Mouse (Mus musculus) lung, postnatal 0 days (tissue): Measurements from ENCODE around the gene Gm8773. TPM values are rescaled to one million over a fixed set of nuclear protein-coding genes. Genes with fewer than 3 reads are reported as not detected.

Experiments used
- ATAC-seq: fragments of 200-750 bp; cut with Nextera tagmentation; 2 replicates; pipeline ENCODE4 v1.8.0; 2017; ENCODE audit warnings: moderate library complexity
- DNase-seq: peaks from one replicate; pipeline ENCODE4 v3.0.0-alpha.2; 2016; ENCODE audit warnings: low spot score
- H3K27ac ChIP-seq: fragments of 300-500 bp; sonication (generic); 2 replicates; pipeline ENCODE4 v1.5.1; 2014; ENCODE audit warnings: antibody characterized with exemption, mild to moderate bottlenecking, low read length, mixed read lengths
- H3K27me3 ChIP-seq: fragments of 300-500 bp; sonication (generic); replicated peaks from 2 replicates; pipeline ENCODE4 v1.6.1; 2014; ENCODE audit warnings: low read length, mixed read lengths; ENCODE audit not compliant: insufficient read depth
- H3K36me3 ChIP-seq: fragments of 300-500 bp; sonication (generic); 2 replicates; pipeline ENCODE4 v1.6.1; 2014; ENCODE audit warnings: low read length, mixed read lengths; ENCODE audit not compliant: insufficient read depth
- H3K4me1 ChIP-seq: fragments of 300-500 bp; sonication (generic); 2 replicates; pipeline ENCODE4 v1.6.1; 2014; ENCODE audit warnings: antibody characterized with exemption, low read depth, low read length, mixed read lengths; ENCODE audit not compliant: insufficient read depth
- H3K4me2 ChIP-seq: fragments of 300-500 bp; sonication (generic); replicated peaks from 2 replicates; pipeline ENCODE4 v1.6.1; 2014; ENCODE audit warnings: low read depth, mild to moderate bottlenecking, low read length, moderate library complexity, mixed read lengths
- H3K4me3 ChIP-seq: fragments of 300-500 bp; sonication (generic); 2 replicates; pipeline ENCODE4 v1.5.1; 2014; ENCODE audit warnings: low read depth, low read length
- H3K9ac ChIP-seq: fragments of 300-500 bp; sonication (generic); replicated peaks from 2 replicates; pipeline ENCODE4 v1.6.1; 2014; ENCODE audit warnings: low read depth, mild to moderate bottlenecking
- H3K9me3 ChIP-seq: fragments of 300-500 bp; sonication (generic); 2 replicates; pipeline ENCODE4 v1.6.1; 2016; ENCODE audit warnings: low read length, mixed read lengths
- CTCF ChIP-seq: IDR thresholded peaks from 2 replicates; pipeline ENCODE4 v1.5.1; 2016; ENCODE audit warnings: antibody characterized with exemption, mild to moderate bottlenecking
- EP300 ChIP-seq: IDR thresholded peaks from 2 replicates; pipeline ENCODE4 v1.6.1; 2016; ENCODE audit warnings: antibody characterized with exemption, mild to moderate bottlenecking, control low read depth
- WGBS: fragments of 180-500 bp; shearing (Covaris S2); extraction: QIAGEN DNeasy Blood & Tissue Kit; methylation state at CpG from one replicate; pipeline ENCODE4 v1.1.7; 2014; 5-methylcytosine and 5-hydroxymethylcytosine counted together
- polyA plus RNA-seq: library from polyadenylated mRNA; unstranded; fragments of >200 nt; fragmentation: Nextera tagmentation; extraction: Ambion mirVana; gene quantifications from 2 replicates; pipeline ENCODE4 v1.2.1, GENCODE M21; 2015

The Gm8773 gene
- polyA plus RNA-seq, 1 experiment from 2014 or later: 0.16 TPM

- WGBS: 56% methylated on average over 4 of the region's 4 CpGs
- Histone ChIP-seq H3K36me3 (no peaks in the 10 kb centered on the region), H3K9ac (no peak overlapping the region), H3K9me3 (no peaks in the 10 kb centered on the region), H3K27me3 (no peaks in the 10 kb centered on the region), H3K4me3 (no peak overlapping the region), H3K27ac (no peak overlapping the region), H3K4me1 (no peaks in the 10 kb centered on the region), H3K4me2 (no peak overlapping the region)
- TF ChIP-seq EP300: no peak
- TF ChIP-seq CTCF: no peak
- DNase-seq (no peak), ATAC-seq (no peak)
Observed at GRCm38 (mm10) chr5:5618329-5618728, 44.7 kb downstream of the Gm8773 start.

- no peaks in the 10 kb centered on the region for H3K36me3 ChIP-seq
- DNase-seq (no peak), ATAC-seq (no peak)
- H3K9ac ChIP-seq: no peak overlapping the region
- no peak overlapping the region for H3K4me3 ChIP-seq
- H3K27me3 ChIP-seq: no peaks in the 10 kb centered on the region
- H3K27ac ChIP-seq: no peak overlapping the region
- 68% methylated on average over 3 of the region's 3 CpGs for WGBS
- H3K4me2 ChIP-seq: no peak overlapping the region
- no peaks in the 10 kb centered on the region for H3K4me1 ChIP-seq
- H3K9me3 ChIP-seq: no peaks in the 10 kb centered on the region
- TF ChIP-seq CTCF (no peak), EP300 (no peak)
Observed at GRCm38 (mm10) chr5:5625491-5625890, 51.9 kb downstream of the Gm8773 start.

Other genes with a start within 250 kb of the Gm8773 start
- 19.7 and 32.7 TPM in 2 replicates for gene Cdk14, start 153.5 kb upstream of the Gm8773 start, polyA plus RNA-seq
- gene 1700015F17Rik, start 94.7 kb upstream of the Gm8773 start, polyA plus RNA-seq: not detected in 2 replicates
- 12.8 and 15.1 TPM in 2 replicates for gene Cldn12, start 58.8 kb upstream of the Gm8773 start, polyA plus RNA-seq
- 10.6 and 12.6 TPM in 2 replicates for gene Gtpbp10, start 14.3 kb upstream of the Gm8773 start, polyA plus RNA-seq
- 8.9 and 9.6 TPM in 2 replicates for gene Cfap69, start 90.4 kb downstream of the Gm8773 start, polyA plus RNA-seq
- gene Steap2, start 120.8 kb downstream of the Gm8773 start, polyA plus RNA-seq: 5.2 and 6.2 TPM in 2 replicates
- gene Steap1, start 175.5 kb downstream of the Gm8773 start, polyA plus RNA-seq: 4.0 and 4.1 TPM in 2 replicates